Mouse (Mus musculus): ENCODE results near the gene Slc27a3.
"Not testable (repeated sequence)": the region's sequence is repeated elsewhere in the genome, so short reads cannot be mapped to it uniquely, and the experiment has no call there.

Slc27a3 gene

GRCm38 (mm10) chr3:90342853-90343252 lies 46.9 kb downstream of the Slc27a3 start:
- DNase-seq (ENCODE audit: low read depth, low spot score) = not testable (repeated sequence)

DNA sequence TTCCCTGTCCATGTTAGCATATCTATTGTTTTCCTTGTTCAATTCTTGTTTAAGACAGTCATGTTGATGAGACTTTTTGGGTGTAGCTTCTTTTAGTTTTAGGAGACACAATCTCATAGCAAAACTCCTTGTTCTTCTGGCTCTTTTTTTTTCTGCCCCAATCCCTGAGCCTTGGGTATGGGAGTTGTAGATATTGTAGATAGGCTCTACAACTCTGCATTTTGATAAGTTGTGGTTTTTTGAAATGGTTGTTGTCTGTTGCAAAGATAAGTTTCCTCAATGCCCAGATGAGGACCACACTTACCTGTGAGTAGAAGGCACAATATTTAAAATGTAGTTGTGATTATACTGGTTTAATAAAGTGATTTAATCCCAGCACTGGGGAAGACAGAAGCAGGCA lies 49.6 kb downstream of the Slc27a3 start:
- no peak for DNase-seq (ENCODE audit: low read depth, low spot score)

- no peak for DNase-seq (ENCODE audit: low read depth, low spot score)
These were observed 51.5 kb downstream of the Slc27a3 start for GRCm38 (mm10) chr3:90338190-90338589.

GRCm38 (mm10) chr3:90335517-90335916 lies 54.2 kb downstream of the Slc27a3 start:
- DNase-seq (ENCODE audit: low read depth, low spot score) = no peak
